Mouse (Mus musculus): ENCODE data around the gene Pxk. TPM values are rescaled to one million over a fixed set of nuclear protein-coding genes. Genes with fewer than 3 reads are reported as not detected.
"Not testable (repeated sequence)": the region's sequence is repeated elsewhere in the genome, so short reads cannot be mapped to it uniquely, and the experiment has no call there.

Gene Pxk
- polyA plus RNA-seq, 1 experiment from 2014 or later: 32.2 TPM

GRCm38 (mm10) chr14:8123611-8124010 is 25.6 kb downstream of the Pxk start:
- WGBS: 92% methylated on average over 10 of the region's 10 CpGs

GRCm38 (mm10) chr14:8124046-8124881 is 26.3 kb downstream of the Pxk start:
- ATAC-seq (ENCODE audit: low FRiP score, low TSS enrichment): no peak
- no peaks in the 10 kb centered on the region for H3K4me1 ChIP-seq (ENCODE audit: control insufficient read depth, insufficient read depth, low read length)
- H3K9ac ChIP-seq (ENCODE audit: low read depth, low read length): no peak overlapping the region
- H3K4me2 ChIP-seq (replicated peaks; ENCODE audit: low read depth, low read length): no peak overlapping the region
- WGBS: 79% methylated on average over 7 of the region's 7 CpGs
- no peaks in the 10 kb centered on the region for H3K27me3 ChIP-seq (ENCODE audit: control insufficient read depth, insufficient read depth, low read length)
- 0 out of 2 replicates have a peak, but pooled peaks cover 6% of the 10 kb centered on the region for H3K36me3 ChIP-seq (ENCODE audit: control insufficient read depth, insufficient read depth, low read length)
- H3K9me3 ChIP-seq (ENCODE audit: control insufficient read depth, low read length): no peaks in the 10 kb centered on the region
- no peak overlapping the region for H3K27ac ChIP-seq (ENCODE audit: low read depth, low read length)
- no peak overlapping the region for H3K4me3 ChIP-seq (ENCODE audit: low read length)

More at GRCm38 (mm10) chr14:8123611-8124010, 25.6 kb downstream of the Pxk start:
- H3K4me1 ChIP-seq (ENCODE audit: control insufficient read depth, insufficient read depth, low read length); ATAC-seq (ENCODE audit: low FRiP score, low TSS enrichment); H3K27ac ChIP-seq (ENCODE audit: low read depth, low read length); H3K4me2 ChIP-seq (replicated peaks; ENCODE audit: low read depth, low read length); H3K4me3 ChIP-seq (ENCODE audit: low read length); H3K9ac ChIP-seq (ENCODE audit: low read depth, low read length); H3K27me3 ChIP-seq (ENCODE audit: control insufficient read depth, insufficient read depth, low read length); H3K9me3 ChIP-seq (ENCODE audit: control insufficient read depth, low read length); H3K36me3 ChIP-seq (ENCODE audit: control insufficient read depth, insufficient read depth, low read length): not testable (repeated sequence)

- Histone ChIP-seq H3K9ac (ENCODE audit: low read depth, low read length) (no peak overlapping the region), H3K4me2 (replicated peaks; ENCODE audit: low read depth, low read length) (no peak overlapping the region), H3K4me1 (ENCODE audit: control insufficient read depth, insufficient read depth, low read length) (no peaks in the 10 kb centered on the region), H3K36me3 (ENCODE audit: control insufficient read depth, insufficient read depth, low read length) (0 out of 2 replicates have a peak, but pooled peaks cover 3% of the 10 kb centered on the region), H3K4me3 (ENCODE audit: low read length) (no peak overlapping the region), H3K9me3 (ENCODE audit: control insufficient read depth, low read length) (no peaks in the 10 kb centered on the region), H3K27me3 (ENCODE audit: control insufficient read depth, insufficient read depth, low read length) (no peaks in the 10 kb centered on the region), H3K27ac (ENCODE audit: low read depth, low read length) (no peak overlapping the region)
- WGBS: 62% methylated on average over 5 of the region's 5 CpGs
- no peak for ATAC-seq (ENCODE audit: low FRiP score, low TSS enrichment)
Measured at GRCm38 (mm10) chr14:8127971-8128370, 30.0 kb downstream of the Pxk start.

- Histone ChIP-seq H3K36me3 (ENCODE audit: control insufficient read depth, insufficient read depth, low read length) (no peaks in the 10 kb centered on the region; the same call in 1 of the 2 replicates), H3K4me3 (ENCODE audit: low read length) (no peak overlapping the region), H3K9me3 (ENCODE audit: control insufficient read depth, low read length) (no peaks in the 10 kb centered on the region), H3K9ac (ENCODE audit: low read depth, low read length) (no peak overlapping the region), H3K27ac (ENCODE audit: low read depth, low read length) (no peak overlapping the region), H3K4me2 (replicated peaks; ENCODE audit: low read depth, low read length) (no peak overlapping the region), H3K27me3 (ENCODE audit: control insufficient read depth, insufficient read depth, low read length) (no peaks in the 10 kb centered on the region), H3K4me1 (ENCODE audit: control insufficient read depth, insufficient read depth, low read length) (no peaks in the 10 kb centered on the region)
- WGBS: 81% methylated on average over 8 of the region's 8 CpGs
- no peak for ATAC-seq (ENCODE audit: low FRiP score, low TSS enrichment)
Measured at GRCm38 (mm10) chr14:8132789-8133188, 34.8 kb downstream of the Pxk start.

GRCm38 (mm10) chr14:8134234-8134633 is 36.2 kb downstream of the Pxk start:
- no peaks in the 10 kb centered on the region for H3K4me1 ChIP-seq (ENCODE audit: control insufficient read depth, insufficient read depth, low read length)
- H3K9ac ChIP-seq (ENCODE audit: low read depth, low read length): no peak overlapping the region
- ATAC-seq (ENCODE audit: low FRiP score, low TSS enrichment): no peak
- H3K4me2 ChIP-seq (replicated peaks; ENCODE audit: low read depth, low read length): no peak overlapping the region
- no peaks in the 10 kb centered on the region; the same call in 1 of the 2 replicates for H3K36me3 ChIP-seq (ENCODE audit: control insufficient read depth, insufficient read depth, low read length)
- H3K27me3 ChIP-seq (ENCODE audit: control insufficient read depth, insufficient read depth, low read length): no peaks in the 10 kb centered on the region
- WGBS: 78% methylated on average over 2 of the region's 2 CpGs
- no peaks in the 10 kb centered on the region for H3K9me3 ChIP-seq (ENCODE audit: control insufficient read depth, low read length)
- H3K4me3 ChIP-seq (ENCODE audit: low read length): no peak overlapping the region
- H3K27ac ChIP-seq (ENCODE audit: low read depth, low read length): no peak overlapping the region

- Histone ChIP-seq H3K27me3 (ENCODE audit: control insufficient read depth, insufficient read depth, low read length) (no peaks in the 10 kb centered on the region), H3K27ac (ENCODE audit: low read depth, low read length) (no peak overlapping the region), H3K9me3 (ENCODE audit: control insufficient read depth, low read length) (no peaks in the 10 kb centered on the region), H3K9ac (ENCODE audit: low read depth, low read length) (no peak overlapping the region), H3K4me2 (replicated peaks; ENCODE audit: low read depth, low read length) (no peak overlapping the region), H3K36me3 (ENCODE audit: control insufficient read depth, insufficient read depth, low read length) (no peaks in the 10 kb centered on the region; the same call in 1 of the 2 replicates), H3K4me3 (ENCODE audit: low read length) (no peak overlapping the region), H3K4me1 (ENCODE audit: control insufficient read depth, insufficient read depth, low read length) (no peaks in the 10 kb centered on the region)
- no peak for ATAC-seq (ENCODE audit: low FRiP score, low TSS enrichment)
- WGBS: 81% methylated on average over 3 of the region's 3 CpGs
Measured at GRCm38 (mm10) chr14:8135130-8135529, 37.1 kb downstream of the Pxk start.

- Histone ChIP-seq H3K27ac (ENCODE audit: low read depth, low read length) (no peak overlapping the region), H3K4me1 (ENCODE audit: control insufficient read depth, insufficient read depth, low read length) (no peaks in the 10 kb centered on the region), H3K4me3 (ENCODE audit: low read length) (no peak overlapping the region), H3K36me3 (ENCODE audit: control insufficient read depth, insufficient read depth, low read length) (peaks cover 10% of the 10 kb centered on the region; the same call in 1 of the 2 replicates), H3K4me2 (replicated peaks; ENCODE audit: low read depth, low read length) (no peak overlapping the region), H3K27me3 (ENCODE audit: control insufficient read depth, insufficient read depth, low read length) (no peaks in the 10 kb centered on the region), H3K9ac (ENCODE audit: low read depth, low read length) (no peak overlapping the region), H3K9me3 (ENCODE audit: control insufficient read depth, low read length) (no peaks in the 10 kb centered on the region)
- no peak for ATAC-seq (ENCODE audit: low FRiP score, low TSS enrichment)
- WGBS: 55% methylated on average over 23 of the region's 23 CpGs
Measured at GRCm38 (mm10) chr14:8139724-8140710, 42.0 kb downstream of the Pxk start.

- Histone ChIP-seq H3K4me1 (ENCODE audit: control insufficient read depth, insufficient read depth, low read length) (no peaks in the 10 kb centered on the region), H3K36me3 (ENCODE audit: control insufficient read depth, insufficient read depth, low read length) (peaks cover 10% of the 10 kb centered on the region; the same call in 1 of the 2 replicates), H3K27me3 (ENCODE audit: control insufficient read depth, insufficient read depth, low read length) (no peaks in the 10 kb centered on the region), H3K27ac (ENCODE audit: low read depth, low read length) (no peak overlapping the region), H3K9ac (ENCODE audit: low read depth, low read length) (no peak overlapping the region), H3K4me2 (replicated peaks; ENCODE audit: low read depth, low read length) (no peak overlapping the region), H3K4me3 (ENCODE audit: low read length) (no peak overlapping the region), H3K9me3 (ENCODE audit: control insufficient read depth, low read length) (no peaks in the 10 kb centered on the region)
- WGBS: 80% methylated on average over 2 of the region's 2 CpGs
- ATAC-seq (ENCODE audit: low FRiP score, low TSS enrichment): no peak
Measured at GRCm38 (mm10) chr14:8141131-8141530, 43.1 kb downstream of the Pxk start.

Measured in kidney, embryonic 14.5 days (tissue).